Comparison of ENCODE assay signal across 7 mouse cellular contexts in the genomic region with DNA sequence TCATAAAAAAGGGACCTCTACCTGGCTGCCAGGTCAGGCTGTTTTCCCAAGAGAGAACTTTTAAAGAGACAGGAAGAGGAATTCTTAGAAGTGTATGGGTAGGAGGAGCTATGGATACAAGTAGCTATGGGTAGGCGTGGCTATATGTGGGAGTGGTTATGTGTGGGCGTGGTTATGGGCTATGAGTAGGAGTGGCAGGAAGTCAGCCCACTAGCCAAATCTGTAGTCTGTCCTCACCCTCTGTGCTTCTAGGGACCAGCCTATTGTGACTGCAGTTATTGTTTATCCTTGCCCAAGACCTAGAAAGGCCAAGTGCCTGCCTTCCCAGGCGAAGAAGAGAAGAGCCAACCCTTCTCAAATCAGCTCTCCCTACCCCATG. TPM values are rescaled to one million over a fixed set of nuclear protein-coding genes. Genes with fewer than 3 reads are reported as not detected.
DNase-seq lines count a peak whose midpoint lies in the region; ATAC-seq lines count a peak whose summit lies in the region.

No protein-coding gene starts in this region.

- no peak overlapping the region for H3K4me3 ChIP-seq in liver, embryonic 11.5 days (ENCODE audit: low read depth, low read length)

- no peak overlapping the region for H3K4me2 ChIP-seq in liver, embryonic 11.5 days

- ATAC-seq in liver, embryonic 11.5 days (replicated peaks; ENCODE audit: low FRiP score) = peak; percentile 47; the same call in 1 of the 2 replicates

- H3K9ac ChIP-seq in liver, embryonic 11.5 days (ENCODE audit: low read depth, low read length) = no peak overlapping the region

- DNase-seq in 416B (ENCODE audit: low read depth) = peak; percentile 78
- peak; percentile 45 for DNase-seq in CD4-positive helper T cell, adult 2 months (ENCODE audit: low read depth, low spot score)
- peak; percentile 27 for DNase-seq in embryo, embryonic 11 days
- DNase-seq in liver, embryonic 11.5 days (ENCODE audit: low spot score) = no peak
- peak; percentile 32 for DNase-seq in thymus, postnatal 14 days
- DNase-seq in right cerebral cortex, postnatal 14 days = no peak
- no peak for DNase-seq in heart, adult 8-10 months (ENCODE audit: low spot score)

- no peaks in the 10 kb centered on the region for H3K27me3 ChIP-seq in liver, embryonic 11.5 days (replicated peaks; ENCODE audit: control insufficient read depth, insufficient read depth, low read length)

- no peaks in the 10 kb centered on the region for H3K4me1 ChIP-seq in liver, embryonic 11.5 days (replicated peaks; ENCODE audit: control insufficient read depth, insufficient read depth, low read length)

- 39% methylated on average over 3 of the region's 3 CpGs for WGBS in liver, embryonic 11.5 days

- no peaks in the 10 kb centered on the region for H3K36me3 ChIP-seq in liver, embryonic 11.5 days (ENCODE audit: control insufficient read depth, insufficient read depth, low read length)

- no peaks in the 10 kb centered on the region for H3K9me3 ChIP-seq in liver, embryonic 11.5 days (ENCODE audit: control insufficient read depth, low read length)

- no peak overlapping the region for H3K27ac ChIP-seq in liver, embryonic 11.5 days (ENCODE audit: low read depth, low read length)

RNA-seq across cellular contexts. Expression of a gene that starts 13.9 kb away (rescaled TPM):
- 35.0 and 35.9 TPM in 2 replicates for polyA plus RNA-seq in liver, embryonic 11.5 days (2014; fragmentation: Nextera tagmentation; extraction: Ambion mirVana)
- 10 to 100 TPM; 10.4 to 16.2 (median 13.0) TPM for total RNA-seq in heart, adult 8-10 months (2022)

RNA-seq across cellular contexts. Expression of a gene that starts 26.5 kb away (rescaled TPM):
- 0.16 and 0.19 TPM in 2 replicates for polyA plus RNA-seq in liver, embryonic 11.5 days (2014; fragmentation: Nextera tagmentation; extraction: Ambion mirVana)
- total RNA-seq in heart, adult 8-10 months (2022) = 10 to 100 TPM in 1 of 4 experiments, 1 to 10 TPM in 3; 2.0 to 11.5 (median 5.8) TPM

Comparison
In these comparisons a context has a peak if more than half of its experiments do, and no peak if none do; other contexts are left out.
1. DNase-seq: peak in 416B (single experiment), CD4-positive helper T cell, adult 2 months (single experiment), embryo, embryonic 11 days (single experiment) and thymus, postnatal 14 days (single experiment); none in liver, embryonic 11.5 days (single experiment), right cerebral cortex, postnatal 14 days (single experiment) and heart, adult 8-10 months (single experiment).